Mouse (Mus musculus): ENCODE measurements at regions not wholly inside any gene's neighbourhood (a gene's known extent, or its start where the extent isn't known, plus 50 kb on each side); places are given as distances from the start of the nearest gene placed in this dataset.

DNA sequence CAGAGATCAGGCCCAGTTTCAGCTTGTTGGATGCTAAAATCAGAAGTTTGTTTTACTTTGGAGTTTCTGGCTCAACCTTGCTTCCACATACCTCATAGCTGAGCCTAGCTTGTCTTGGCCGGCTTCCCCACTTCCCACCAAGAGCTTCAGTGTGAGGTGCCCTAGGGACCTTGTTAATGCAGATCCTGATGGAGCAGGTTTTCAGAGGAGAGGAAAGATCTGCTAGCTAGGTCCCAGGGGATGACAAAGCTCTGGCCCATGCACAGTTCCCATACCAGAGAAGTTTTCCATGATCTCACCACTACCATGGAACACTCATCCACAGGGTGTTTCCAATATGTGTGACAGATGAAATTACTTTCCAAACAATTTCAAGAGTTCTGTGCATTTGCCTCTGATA, 131.9 kb upstream of the Stac start:
- TF ChIP-seq ZC3H11A (IDR thresholded peaks at IDR 0.05; ENCODE audit: borderline replicate concordance, low read depth, low read length) (no peak), ZNF384 (IDR thresholded peaks at IDR 0.05; ENCODE audit: low read depth, low read length) (no peak), MAFK (IDR thresholded peaks at IDR 0.05; ENCODE audit: insufficient read depth, low read depth, low read length) (no peak), CHD2 (IDR thresholded peaks at IDR 0.05; ENCODE audit: low read depth, low read length) (no peak)

All from ES-E14 (cell line).